Mouse (Mus musculus): ENCODE measurements at regions not wholly inside any gene's neighbourhood (a gene's known extent, or its start where the extent isn't known, plus 50 kb on each side); places are given as distances from the start of the nearest gene placed in this dataset.

- no peaks in the 10 kb centered on the region for H3K36me3 ChIP-seq (ENCODE audit: control insufficient read depth, insufficient read depth, low read length)
- TF ChIP-seq POLR2A (IDR thresholded peaks at IDR 0.05; ENCODE audit: low read depth, low read length) (no peak), CTCF (IDR thresholded peaks at IDR 0.05; ENCODE audit: extremely low read depth, insufficient read depth, insufficient read length, insufficient replicate concordance) (no peak)
- 92% methylated on average over 1 of the region's 1 CpGs for WGBS
Measured at GRCm38 (mm10) chr12:29394271-29394670, 133.9 kb upstream of the Myt1l start.

GRCm38 (mm10) chr12:29394881-29395280 is 133.3 kb upstream of the Myt1l start:
- no peaks in the 10 kb centered on the region for H3K27me3 ChIP-seq (ENCODE audit: control insufficient read depth, insufficient read depth, low read length)
- H3K36me3 ChIP-seq (ENCODE audit: control insufficient read depth, insufficient read depth, low read length), result no peaks in the 10 kb centered on the region
- TF ChIP-seq POLR2A (IDR thresholded peaks at IDR 0.05; ENCODE audit: low read depth, low read length) (no peak), CTCF (IDR thresholded peaks at IDR 0.05; ENCODE audit: extremely low read depth, insufficient read depth, insufficient read length, insufficient replicate concordance) (no peak)
- WGBS, result 86% methylated on average over 6 of the region's 6 CpGs
- no peak overlapping the region for H3K27ac ChIP-seq (ENCODE audit: insufficient read depth, low read length)
- no peaks in the 10 kb centered on the region for H3K4me1 ChIP-seq (ENCODE audit: control insufficient read depth, insufficient read depth, insufficient read length)
- DNase-seq (ENCODE audit: low read depth in 1 of 2, low spot score in 2 of 2), result no peak
- H3K4me3 ChIP-seq (ENCODE audit: extremely low read depth, insufficient read depth, insufficient read length), result no peak overlapping the region

More at GRCm38 (mm10) chr12:29394271-29394670, 133.9 kb upstream of the Myt1l start:
- H3K27ac ChIP-seq (ENCODE audit: insufficient read depth, low read length), result no peak overlapping the region
- H3K4me1 ChIP-seq (ENCODE audit: control insufficient read depth, insufficient read depth, insufficient read length), result no peaks in the 10 kb centered on the region
- no peak overlapping the region for H3K4me3 ChIP-seq (ENCODE audit: extremely low read depth, insufficient read depth, insufficient read length)
- DNase-seq (ENCODE audit: low read depth in 1 of 2, low spot score in 2 of 2), result no peak
- no peaks in the 10 kb centered on the region for H3K27me3 ChIP-seq (ENCODE audit: control insufficient read depth, insufficient read depth, low read length)

- Histone ChIP-seq H3K27me3 (ENCODE audit: control insufficient read depth, insufficient read depth, low read length) (no peaks in the 10 kb centered on the region), H3K4me3 (ENCODE audit: extremely low read depth, insufficient read depth, insufficient read length) (no peak overlapping the region), H3K27ac (ENCODE audit: insufficient read depth, low read length) (no peak overlapping the region), H3K36me3 (ENCODE audit: control insufficient read depth, insufficient read depth, low read length) (no peaks in the 10 kb centered on the region), H3K4me1 (ENCODE audit: control insufficient read depth, insufficient read depth, insufficient read length) (no peaks in the 10 kb centered on the region)
- TF ChIP-seq CTCF (IDR thresholded peaks at IDR 0.05; ENCODE audit: extremely low read depth, insufficient read depth, insufficient read length, insufficient replicate concordance) (no peak), POLR2A (IDR thresholded peaks at IDR 0.05; ENCODE audit: low read depth, low read length) (no peak)
- 87% methylated on average over 14 of the region's 14 CpGs for WGBS
- no peak for DNase-seq (ENCODE audit: low read depth in 1 of 2, low spot score in 2 of 2)
Measured at GRCm38 (mm10) chr12:29395401-29395982, 132.7 kb upstream of the Myt1l start.

- Histone ChIP-seq H3K4me1 (ENCODE audit: control insufficient read depth, insufficient read depth, insufficient read length) (no peaks in the 10 kb centered on the region), H3K27ac (ENCODE audit: insufficient read depth, low read length) (no peak overlapping the region), H3K27me3 (ENCODE audit: control insufficient read depth, insufficient read depth, low read length) (no peaks in the 10 kb centered on the region), H3K36me3 (ENCODE audit: control insufficient read depth, insufficient read depth, low read length) (no peaks in the 10 kb centered on the region), H3K4me3 (ENCODE audit: extremely low read depth, insufficient read depth, insufficient read length) (no peak overlapping the region)
- no peak for TF ChIP-seq POLR2A (IDR thresholded peaks at IDR 0.05; ENCODE audit: low read depth, low read length)
- TF ChIP-seq CTCF (IDR thresholded peaks at IDR 0.05; ENCODE audit: extremely low read depth, insufficient read depth, insufficient read length, insufficient replicate concordance), result no peak
- 3% methylated on average over 1 of the region's 1 CpGs for WGBS
- DNase-seq (ENCODE audit: low read depth in 1 of 2, low spot score in 2 of 2), result no peak
Measured at GRCm38 (mm10) chr12:29404434-29404833, 123.8 kb upstream of the Myt1l start.

GRCm38 (mm10) chr12:29409336-29410055 is 118.7 kb upstream of the Myt1l start:
- TF ChIP-seq POLR2A (IDR thresholded peaks at IDR 0.05; ENCODE audit: low read depth, low read length) (no peak), CTCF (IDR thresholded peaks at IDR 0.05; ENCODE audit: extremely low read depth, insufficient read depth, insufficient read length, insufficient replicate concordance) (no peak)
- Histone ChIP-seq H3K36me3 (ENCODE audit: control insufficient read depth, insufficient read depth, low read length) (no peaks in the 10 kb centered on the region), H3K27ac (ENCODE audit: insufficient read depth, low read length) (no peak overlapping the region), H3K27me3 (ENCODE audit: control insufficient read depth, insufficient read depth, low read length) (no peaks in the 10 kb centered on the region), H3K4me1 (ENCODE audit: control insufficient read depth, insufficient read depth, insufficient read length) (no peaks in the 10 kb centered on the region), H3K4me3 (ENCODE audit: extremely low read depth, insufficient read depth, insufficient read length) (no peak overlapping the region)
- DNase-seq (ENCODE audit: low read depth in 1 of 2, low spot score in 2 of 2), result no peak
- WGBS, result 89% methylated on average over 8 of the region's 8 CpGs

DNA sequence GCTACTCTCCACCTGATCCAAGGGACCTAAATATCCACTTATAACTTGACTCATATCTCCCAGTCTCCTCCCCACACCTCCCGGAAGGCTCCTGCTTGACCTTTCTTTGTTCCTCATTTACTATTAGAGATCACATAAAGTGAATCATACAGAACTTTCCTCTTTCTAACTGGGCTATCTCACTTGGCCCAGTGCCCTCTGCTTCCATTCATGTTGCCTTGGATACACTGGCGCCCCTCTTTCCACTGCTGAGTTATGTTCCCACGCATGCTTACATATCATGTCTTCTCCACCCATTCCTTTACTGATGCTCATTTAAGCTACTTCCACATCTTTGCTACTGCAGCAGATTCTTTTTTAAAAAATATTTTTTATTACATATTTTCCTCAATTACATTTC is 94.2 kb upstream of the Myt1l start:
- no peak for DNase-seq (ENCODE audit: low read depth in 1 of 2, low spot score in 2 of 2)
- Histone ChIP-seq H3K36me3 (ENCODE audit: control insufficient read depth, insufficient read depth, low read length) (no peaks in the 10 kb centered on the region), H3K4me1 (ENCODE audit: control insufficient read depth, insufficient read depth, insufficient read length) (no peaks in the 10 kb centered on the region), H3K27me3 (ENCODE audit: control insufficient read depth, insufficient read depth, low read length) (no peaks in the 10 kb centered on the region), H3K27ac (ENCODE audit: insufficient read depth, low read length) (no peak overlapping the region), H3K4me3 (ENCODE audit: extremely low read depth, insufficient read depth, insufficient read length) (no peak overlapping the region)
- 88% methylated on average over 3 of the region's 3 CpGs for WGBS
- TF ChIP-seq CTCF (IDR thresholded peaks at IDR 0.05; ENCODE audit: extremely low read depth, insufficient read depth, insufficient read length, insufficient replicate concordance) (no peak), POLR2A (IDR thresholded peaks at IDR 0.05; ENCODE audit: low read depth, low read length) (no peak)

All from spleen, adult 2 months (tissue).